Mouse (Mus musculus): Measurements from ENCODE around the gene H2al1m. TPM values are rescaled to one million over a fixed set of nuclear protein-coding genes. Genes with fewer than 3 reads are reported as not detected.
"Not testable (repeated sequence)": the region's sequence is repeated elsewhere in the genome, so short reads cannot be mapped to it uniquely, and the experiment has no call there.

Gene H2al1m
- total RNA-seq, 2 experiments from 2014 or later = 1.4 TPM; not detected in 1

- DNase-seq (ENCODE audit: low spot score in 2 of 2) = not testable (repeated sequence)
Measured at GRCm38 (mm10) chrX:9316457-9316856, 32.9 kb downstream of the H2al1m start.

DNA sequence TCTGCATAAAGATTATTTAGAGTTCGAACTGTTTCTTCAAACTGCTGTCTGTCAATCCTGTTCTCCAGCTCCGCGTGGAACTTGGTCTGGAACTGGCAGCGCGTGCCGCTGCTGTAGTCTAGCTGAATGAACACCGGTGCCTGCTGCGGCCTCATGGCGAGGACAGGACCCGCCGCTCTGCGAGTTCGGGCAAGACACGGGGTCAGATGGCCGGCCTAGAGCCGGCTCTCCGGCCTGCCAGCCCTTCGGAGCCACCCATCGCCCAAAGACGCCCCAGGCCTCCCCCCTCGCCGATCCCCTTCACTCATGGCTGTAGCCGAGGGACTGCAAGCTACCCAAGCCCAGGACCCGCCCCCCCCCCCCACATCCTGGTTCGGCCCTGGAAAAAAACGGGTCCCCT is 44.4 kb downstream of the H2al1m start:
- not testable (repeated sequence) for DNase-seq (ENCODE audit: low spot score in 2 of 2)

GRCm38 (mm10) chrX:9332366-9332962 is 48.9 kb downstream of the H2al1m start:
- not testable (repeated sequence) for DNase-seq (ENCODE audit: low spot score in 2 of 2)

DNA sequence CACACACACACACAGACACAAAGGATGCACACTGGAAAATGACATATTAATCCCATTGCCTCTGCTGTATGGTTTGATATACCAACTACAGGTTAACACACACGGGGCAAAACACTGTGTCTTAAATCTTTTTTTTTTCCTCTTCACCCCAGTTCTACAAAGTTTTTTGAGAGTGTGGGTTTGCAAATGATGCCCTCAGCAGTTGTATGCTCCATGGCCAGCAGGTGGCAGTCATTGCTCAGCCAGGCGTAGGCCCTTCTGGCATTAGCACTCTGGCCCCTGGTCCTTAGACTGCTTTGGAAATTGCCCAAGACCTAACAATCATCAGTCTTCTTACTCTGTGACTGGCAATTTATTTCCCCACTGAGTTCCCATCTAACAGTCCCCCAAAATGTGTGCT is 49.5 kb downstream of the H2al1m start:
- peak in 1 of 2 experiments; percentile 19 for DNase-seq (ENCODE audit: low spot score in 2 of 2)

Other genes starting within 250 kb of the H2al1m start
- gene Fthl17f, start 220.7 kb upstream of the H2al1m start, total RNA-seq (2021) = not detected
- not detected for gene 4930402K13Rik, start 179.2 kb upstream of the H2al1m start, total RNA-seq (2021)
- gene Lancl3, start 83.9 kb upstream of the H2al1m start, total RNA-seq (2021) = 1 to 10 TPM; 3.7 to 4.7 TPM
- not detected for gene Gm14862, start 26.9 kb upstream of the H2al1m start, total RNA-seq (2021)
- gene Xk, start 11.0 kb upstream of the H2al1m start, total RNA-seq (2021) = 10 to 100 TPM in 1 of 2 experiments, 1 to 10 TPM in 1; 8.4 to 11.9 TPM
- gene H2al1k, start 66.9 kb downstream of the H2al1m start, total RNA-seq (2021) = 1 to 10 TPM in 1 of 2 experiments, not detected in 1; 1.5 TPM
- under 1 TPM; 0.21 to 0.83 TPM for gene Cybb, start 204.0 kb downstream of the H2al1m start, total RNA-seq (2021)